Mouse (Mus musculus): ENCODE results near the gene Arsb.

GRCm38 (mm10) chr13:93907971-93908370 is 136.5 kb downstream of the Arsb start:
- TF ChIP-seq CTCF (IDR thresholded peaks at IDR 0.05) (no peak), POLR2A (IDR thresholded peaks at IDR 0.05; ENCODE audit: insufficient read depth, low read depth, low read length) (no peak)

Measured in heart, adult 2 months (tissue).